Mouse (Mus musculus): ENCODE measurements around the gene Gm12248. TPM values are rescaled to one million over a fixed set of nuclear protein-coding genes. Genes with fewer than 3 reads are reported as not detected.
A peak's percentile ranks its signal among the peaks of the same experiment; 100 is the strongest.

Gene Gm12248
- 0.26 and 0.30 TPM in 2 replicates for total RNA-seq (2021)
- long read RNA-seq, experiment 1, result 0 reads
- long read RNA-seq, experiment 2, result 0 reads

- DNase-seq, result peak; percentile 70
Observed at GRCm38 (mm10) chr11:58093021-58093528, at the start of gene Gm12248. Gene Gm12248, minus strand, starts transcription at chr11:58093134.

- DNase-seq, result no peak
Observed at GRCm38 (mm10) chr11:58139466-58139865, 46.5 kb upstream of the Gm12248 start.

GRCm38 (mm10) chr11:58138821-58139220 is 45.9 kb upstream of the Gm12248 start:
- no peak for DNase-seq

GRCm38 (mm10) chr11:58136677-58137076 is 43.7 kb upstream of the Gm12248 start:
- DNase-seq, result peak; percentile 35

- DNase-seq, result no peak
Observed at GRCm38 (mm10) chr11:58135296-58135695, 42.4 kb upstream of the Gm12248 start.

- DNase-seq, result no peak
Observed at GRCm38 (mm10) chr11:58134869-58135268, 41.9 kb upstream of the Gm12248 start.

GRCm38 (mm10) chr11:58132026-58132425 is 39.1 kb upstream of the Gm12248 start:
- no peak for DNase-seq

GRCm38 (mm10) chr11:58129302-58129843 is 36.4 kb upstream of the Gm12248 start:
- DNase-seq, result no peak

- no peak for DNase-seq
Observed at GRCm38 (mm10) chr11:58127544-58127943, 34.6 kb upstream of the Gm12248 start.

GRCm38 (mm10) chr11:58126397-58127160 is 33.6 kb upstream of the Gm12248 start:
- peak; percentile 92 for DNase-seq

GRCm38 (mm10) chr11:58125021-58125420 is 32.1 kb upstream of the Gm12248 start:
- DNase-seq, result peak; percentile 27

- no peak for DNase-seq
Observed at GRCm38 (mm10) chr11:58123711-58124110, 30.8 kb upstream of the Gm12248 start.

- DNase-seq, result peak; percentile 56
Observed at GRCm38 (mm10) chr11:58121351-58121750, 28.4 kb upstream of the Gm12248 start.

GRCm38 (mm10) chr11:58120655-58121054 is 27.7 kb upstream of the Gm12248 start:
- no peak for DNase-seq

- peak; percentile 48 for DNase-seq
Observed at GRCm38 (mm10) chr11:58117044-58117652, 24.2 kb upstream of the Gm12248 start.

GRCm38 (mm10) chr11:58116560-58116959 is 23.6 kb upstream of the Gm12248 start:
- no peak for DNase-seq

- no peak for DNase-seq
Observed at GRCm38 (mm10) chr11:58107664-58108337, 14.9 kb upstream of the Gm12248 start.

GRCm38 (mm10) chr11:58107009-58107408 is 14.1 kb upstream of the Gm12248 start:
- DNase-seq, result no peak

GRCm38 (mm10) chr11:58104351-58104791 is 11.4 kb upstream of the Gm12248 start:
- no peak for DNase-seq

GRCm38 (mm10) chr11:58103697-58104306 is 10.9 kb upstream of the Gm12248 start, which contains the start of gene Cnot8:
Gene Cnot8, plus strand, starts transcription at chr11:58104153.
- peak; percentile 100 for DNase-seq

- DNase-seq, result peak; percentile 44
Observed at GRCm38 (mm10) chr11:58103344-58103653, 10.4 kb upstream of the Gm12248 start.

Data from adrenal gland, postnatal 14 days (tissue).